Mouse (Mus musculus): Measurements from ENCODE around the gene Trappc3.

GRCm38 (mm10) chr4:126241956-126242355, 20.2 kb upstream of the Trappc3 start:
- TF ChIP-seq CTCF (IDR thresholded peaks at IDR 0.05; ENCODE audit: insufficient read depth, low read length) (no peak), POLR2A (IDR thresholded peaks at IDR 0.05; ENCODE audit: borderline replicate concordance, extremely low read depth, low read depth, low read length) (no peak)

All from lung, adult 2 months (tissue).